Mouse (Mus musculus) heart, embryonic 14.5 days (tissue): Measurements from ENCODE around the gene Fev. TPM values are rescaled to one million over a fixed set of nuclear protein-coding genes. Genes with fewer than 3 reads are reported as not detected.

Experiments
- ATAC-seq: fragments of 200-750 bp; cut with Nextera tagmentation; 2 replicates; pipeline ENCODE4 v1.8.0; 2017; ENCODE audit warnings: low read depth, moderate TSS enrichment; ENCODE audit not compliant: insufficient number of reproducible peaks, insufficient read depth, low FRiP score
- H3K27ac ChIP-seq, 2 experiments: fragments of 200-500 bp in 1 of 2; fragments of 300-500 bp in 1 of 2; sonication (generic) in 1 of 2; replicated peaks in 1 of 2; 2 replicates each; pipeline ENCODE4 v1.5.1; 2012 to 2014; ENCODE audit warnings: low read depth in 2 of 2, low read length in 2 of 2, control low read depth in 1 of 2, mild to moderate bottlenecking in 1 of 2, mixed read lengths in 1 of 2; ENCODE audit not compliant: control insufficient read depth in 1 of 2, insufficient read depth in 1 of 2
- H3K27me3 ChIP-seq: fragments of 300-500 bp; sonication (generic); 2 replicates; pipeline ENCODE4 v1.6.1; 2014; ENCODE audit warnings: mild to moderate bottlenecking, low read length, control low read depth; ENCODE audit not compliant: control insufficient read depth, insufficient read depth
- H3K36me3 ChIP-seq: fragments of 300-500 bp; sonication (generic); 2 replicates; pipeline ENCODE4 v1.6.1; 2014; ENCODE audit warnings: mild to moderate bottlenecking, control low read depth, low read length, mixed read lengths; ENCODE audit not compliant: control insufficient read depth, insufficient read depth
- H3K4me1 ChIP-seq, 2 experiments: fragments of 200-500 bp in 1 of 2; fragments of 300-500 bp in 1 of 2; sonication (generic) in 1 of 2; 2 replicates each; pipeline ENCODE4 v1.6.1; 2012 to 2014; ENCODE audit warnings: low read length in 2 of 2, control low read depth in 1 of 2, mixed read lengths in 1 of 2; ENCODE audit not compliant: control insufficient read depth in 2 of 2, insufficient read depth in 2 of 2
- H3K4me2 ChIP-seq: fragments of 300-500 bp; sonication (generic); 2 replicates; pipeline ENCODE4 v1.6.1; 2014; ENCODE audit warnings: mild to moderate bottlenecking, low read length
- H3K4me3 ChIP-seq, 2 experiments: fragments of 200-500 bp in 1 of 2; fragments of 300-500 bp in 1 of 2; sonication (generic) in 1 of 2; 2 replicates each; pipeline ENCODE4 v1.5.1; 2012 to 2014; ENCODE audit warnings: low read length in 2 of 2, mild to moderate bottlenecking in 2 of 2, control low read depth in 1 of 2, low read depth in 1 of 2, moderate library complexity in 1 of 2; ENCODE audit not compliant: control insufficient read depth in 1 of 2, insufficient read depth in 1 of 2
- H3K9ac ChIP-seq: fragments of 300-500 bp; sonication (generic); 2 replicates; pipeline ENCODE4 v1.6.1; 2014; ENCODE audit warnings: mild to moderate bottlenecking, low read length
- H3K9me3 ChIP-seq: fragments of 300-500 bp; sonication (generic); 2 replicates; pipeline ENCODE4 v1.6.1; 2016; ENCODE audit warnings: low read length, control low read depth; ENCODE audit not compliant: control insufficient read depth
- WGBS: fragments of 180-500 bp; shearing (Covaris S2); extraction: QIAGEN DNeasy Blood & Tissue Kit; methylation state at CpG from one replicate; pipeline ENCODE4 v1.1.7; 2014; 5-methylcytosine and 5-hydroxymethylcytosine counted together
- polyA plus RNA-seq: library from polyadenylated mRNA; unstranded; fragments of >200 nt; fragmentation: Nextera tagmentation; extraction: Ambion mirVana; gene quantifications from 2 replicates; pipeline ENCODE4 v1.2.1, GENCODE M21; 2014

Gene Fev
- polyA plus RNA-seq, 1 experiment from 2014 or later = 1.3 TPM

- Histone ChIP-seq H3K4me2 (no peak overlapping the region), H3K27me3 (peaks cover 22% of the 10 kb centered on the region; the same call in 1 of the 2 replicates), H3K27ac (no peak overlapping the region), H3K9ac (no peak overlapping the region), H3K4me3 (no peak overlapping the region), H3K36me3 (no peaks in the 10 kb centered on the region), H3K9me3 (no peaks in the 10 kb centered on the region), H3K4me1 (no peaks in the 10 kb centered on the region)
- no peak for ATAC-seq
- WGBS = 56% methylated on average over 2 of the region's 2 CpGs
Observed at GRCm38 (mm10) chr1:74872218-74872617, 13.0 kb downstream of the Fev start.

GRCm38 (mm10) chr1:74861783-74862182 is 23.4 kb downstream of the Fev start:
- no peak overlapping the region for H3K4me3 ChIP-seq
- H3K36me3 ChIP-seq = no peaks in the 10 kb centered on the region
- ATAC-seq = no peak
- peaks cover 2 to 5% of the 10 kb centered on the region in 2 experiments; a peak in 1 of 4 replicates for H3K4me1 ChIP-seq
- no peaks in the 10 kb centered on the region for H3K9me3 ChIP-seq
- no peak overlapping the region for H3K4me2 ChIP-seq
- no peak overlapping the region for H3K27ac ChIP-seq
- peaks cover 42% of the 10 kb centered on the region for H3K27me3 ChIP-seq
- H3K9ac ChIP-seq = no peak overlapping the region

- Histone ChIP-seq H3K27ac (no peak overlapping the region), H3K9me3 (no peaks in the 10 kb centered on the region), H3K36me3 (no peaks in the 10 kb centered on the region), H3K9ac (no peak overlapping the region), H3K27me3 (peaks cover 66% of the 10 kb centered on the region), H3K4me3 (no peak overlapping the region), H3K4me2 (no peak overlapping the region), H3K4me1 (peaks cover 7 to 17% of the 10 kb centered on the region in 2 experiments; a peak in 3 of 4 replicates)
- WGBS = 36% methylated on average over 6 of the region's 6 CpGs
- no peak for ATAC-seq
Observed at GRCm38 (mm10) chr1:74859223-74859984, 25.8 kb downstream of the Fev start.

GRCm38 (mm10) chr1:74858805-74859204 is 26.4 kb downstream of the Fev start:
- ATAC-seq = no peak
- Histone ChIP-seq H3K36me3 (no peaks in the 10 kb centered on the region), H3K4me2 (peak overlapping the region; percentile 57), H3K4me3 (peak overlapping the region in 1 of 2 experiments; percentile 20; a peak in 1 of 4 replicates), H3K9ac (no peak overlapping the region), H3K27me3 (peaks cover 72% of the 10 kb centered on the region), H3K4me1 (peaks cover 10 to 17% of the 10 kb centered on the region in 2 experiments), H3K9me3 (no peaks in the 10 kb centered on the region), H3K27ac (no peak overlapping the region)
- 7% methylated on average over 16 of the region's 16 CpGs for WGBS

- no peaks in the 10 kb centered on the region for H3K9me3 ChIP-seq
- no peak for ATAC-seq
- H3K4me1 ChIP-seq = peaks cover 10 to 17% of the 10 kb centered on the region in 2 experiments
- peak overlapping the region; percentile 20 to 26 for H3K4me3 ChIP-seq
- peaks cover 77% of the 10 kb centered on the region for H3K27me3 ChIP-seq
- H3K4me2 ChIP-seq = peak overlapping the region; percentile 57
- no peak overlapping the region for H3K27ac ChIP-seq
- H3K36me3 ChIP-seq = no peaks in the 10 kb centered on the region
- H3K9ac ChIP-seq = no peak overlapping the region
- under 1% methylated on average over 29 of the region's 29 CpGs for WGBS
Observed at GRCm38 (mm10) chr1:74858171-74858719, 27.0 kb downstream of the Fev start.

- no peak overlapping the region for H3K9ac ChIP-seq
- H3K4me1 ChIP-seq = peaks cover 10 to 17% of the 10 kb centered on the region in 2 experiments
- H3K4me3 ChIP-seq = peak overlapping the region in 1 of 2 experiments; percentile 20; a peak in 1 of 4 replicates
- H3K27ac ChIP-seq = no peak overlapping the region
- H3K27me3 ChIP-seq = peaks cover 83% of the 10 kb centered on the region
- H3K9me3 ChIP-seq = no peaks in the 10 kb centered on the region
- no peak for ATAC-seq
- WGBS = 9% methylated on average over 4 of the region's 4 CpGs
- peak overlapping the region; percentile 57 for H3K4me2 ChIP-seq
- no peaks in the 10 kb centered on the region for H3K36me3 ChIP-seq
Observed at GRCm38 (mm10) chr1:74857677-74858076, 27.5 kb downstream of the Fev start.

- H3K4me1 ChIP-seq = peaks cover 10 to 17% of the 10 kb centered on the region in 2 experiments
- no peak overlapping the region for H3K9ac ChIP-seq
- H3K4me3 ChIP-seq = no peak overlapping the region
- H3K9me3 ChIP-seq = no peaks in the 10 kb centered on the region
- no peak for ATAC-seq
- WGBS = 4% methylated on average over 20 of the region's 20 CpGs
- peaks cover 88% of the 10 kb centered on the region for H3K27me3 ChIP-seq
- H3K36me3 ChIP-seq = no peaks in the 10 kb centered on the region
- no peak overlapping the region for H3K27ac ChIP-seq
- H3K4me2 ChIP-seq = no peak overlapping the region
Observed at GRCm38 (mm10) chr1:74857201-74857600, 28.0 kb downstream of the Fev start.
